ENCODE assay signal across 7 mouse cellular contexts in the genomic region with DNA sequence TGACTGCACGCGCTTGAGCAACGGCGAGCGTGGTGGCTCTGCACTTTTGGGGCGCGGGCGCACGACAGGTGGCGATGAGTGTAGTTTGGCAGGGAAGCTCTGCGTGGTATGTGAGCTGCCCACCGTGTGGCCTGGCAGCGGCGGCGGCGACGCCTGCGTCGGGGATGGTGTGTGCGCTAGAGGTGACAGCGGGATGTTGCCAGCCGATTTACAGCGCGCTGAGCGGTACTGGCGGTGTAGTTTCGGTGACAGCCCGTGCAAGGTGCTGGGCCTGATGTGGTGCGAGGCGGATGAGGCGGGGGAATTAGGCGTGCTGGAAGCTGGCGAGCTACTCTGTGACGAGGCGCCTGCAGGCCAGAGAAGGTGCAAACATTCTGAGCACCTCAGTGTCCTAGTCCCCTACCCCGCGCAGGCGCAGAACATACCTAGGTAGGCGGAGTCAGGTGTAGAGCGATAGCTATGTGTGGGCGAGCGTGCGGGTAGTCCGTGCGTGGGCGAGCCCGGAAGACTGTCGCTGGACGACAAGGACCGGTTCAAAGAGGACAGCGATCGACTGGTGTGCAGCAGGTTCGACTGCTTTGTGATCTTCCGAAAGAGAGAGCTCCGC. TPM values are rescaled to one million over a fixed set of nuclear protein-coding genes. Genes with fewer than 3 reads are reported as not detected.
DNase-seq lines count a peak whose midpoint lies in the region; ATAC-seq lines count a peak whose summit lies in the region.

No protein-coding gene starts in this region.

- 2% methylated on average over 55 of the region's 55 CpGs for WGBS in forebrain, embryonic 12.5 days
- WGBS in hindbrain, embryonic 14.5 days = 4% methylated on average over 55 of the region's 55 CpGs
- WGBS in limb, embryonic 10.5 days = 2% methylated on average over 55 of the region's 55 CpGs

- DNase-seq in WW6 (ENCODE audit: low read depth, low spot score) = peak; percentile 87
- peak; percentile 87 for DNase-seq in c-Kit-positive CD71-positive TER-119-positive erythroid progenitor cells, embryonic 14.5 days (ENCODE audit: low spot score)
- no peak for DNase-seq in hindbrain, embryonic 14.5 days (ENCODE audit: low spot score)
- DNase-seq in limb, embryonic 10.5 days (ENCODE audit: low spot score) = peak; percentile 78
- DNase-seq in mesoderm, embryonic 11.5 days (ENCODE audit: low read depth, low spot score) = peak; percentile 61
- DNase-seq in spleen, adult 18-20 months = peak; percentile 84 to 85

- no peak for ATAC-seq in forebrain, embryonic 12.5 days (ENCODE audit: low FRiP score)
- ATAC-seq in hindbrain, embryonic 14.5 days (ENCODE audit: low FRiP score) = no peak

- H3K9ac ChIP-seq in forebrain, embryonic 12.5 days = peak overlapping the region; percentile 40; the same call in 1 of the 2 replicates
- peak overlapping the region; percentile 13; the same call in 1 of the 2 replicates for H3K9ac ChIP-seq in hindbrain, embryonic 14.5 days

- peak overlapping the region; percentile 37 for H3K4me3 ChIP-seq in forebrain, embryonic 12.5 days (replicated peaks)
- peak overlapping the region; percentile 21 for H3K4me3 ChIP-seq in hindbrain, embryonic 14.5 days (replicated peaks; ENCODE audit: low read length)
- peak overlapping the region; percentile 52 for H3K4me3 ChIP-seq in limb, embryonic 10.5 days

- H3K4me1 ChIP-seq in forebrain, embryonic 12.5 days = peaks cover 24% of the 10 kb centered on the region
- H3K4me1 ChIP-seq in hindbrain, embryonic 14.5 days (replicated peaks; ENCODE audit: control insufficient read depth, insufficient read depth, low read length) = peaks cover 9% of the 10 kb centered on the region; the same call in 1 of the 2 replicates
- H3K4me1 ChIP-seq in limb, embryonic 10.5 days = peaks cover 31% of the 10 kb centered on the region

- H3K27ac ChIP-seq in forebrain, embryonic 12.5 days = no peak overlapping the region
- H3K27ac ChIP-seq in hindbrain, embryonic 14.5 days = no peak overlapping the region
- no peak overlapping the region for H3K27ac ChIP-seq in limb, embryonic 10.5 days

- peaks cover 68% of the 10 kb centered on the region for H3K36me3 ChIP-seq in forebrain, embryonic 12.5 days (replicated peaks)
- peaks cover 79% of the 10 kb centered on the region for H3K36me3 ChIP-seq in hindbrain, embryonic 14.5 days (replicated peaks; ENCODE audit: control insufficient read depth, insufficient read depth)
- 0 out of 2 replicates have a peak, but pooled peaks cover 5% of the 10 kb centered on the region for H3K36me3 ChIP-seq in limb, embryonic 10.5 days

- H3K27me3 ChIP-seq in forebrain, embryonic 12.5 days = peaks cover 85% of the 10 kb centered on the region
- H3K27me3 ChIP-seq in hindbrain, embryonic 14.5 days (ENCODE audit: control insufficient read depth, insufficient read depth, low read length) = peaks cover 46% of the 10 kb centered on the region
- H3K27me3 ChIP-seq in limb, embryonic 10.5 days (ENCODE audit: low read depth, poor library complexity, severe bottlenecking) = peaks cover 95% of the 10 kb centered on the region

- H3K4me2 ChIP-seq in forebrain, embryonic 12.5 days = peak overlapping the region; percentile 66
- peak overlapping the region; percentile 45 for H3K4me2 ChIP-seq in hindbrain, embryonic 14.5 days (replicated peaks)

- H3K9me3 ChIP-seq in forebrain, embryonic 12.5 days = no peaks in the 10 kb centered on the region
- no peaks in the 10 kb centered on the region for H3K9me3 ChIP-seq in hindbrain, embryonic 14.5 days (ENCODE audit: control insufficient read depth, low read length)
- no peaks in the 10 kb centered on the region for H3K9me3 ChIP-seq in limb, embryonic 10.5 days (replicated peaks)

RNA-seq across cellular contexts. Expression of gene Dnase2a, which starts 4.6 kb away (rescaled TPM):
- polyA plus RNA-seq in forebrain, embryonic 12.5 days (2016; fragmentation: Nextera tagmentation; extraction: Ambion mirVana) = 8.7 and 9.8 TPM in 2 replicates
- 3.3 and 6.0 TPM in 2 replicates for polyA plus RNA-seq in hindbrain, embryonic 14.5 days (2014; fragmentation: Nextera tagmentation; extraction: Ambion mirVana)
- polyA plus RNA-seq in limb, embryonic 10.5 days (2016; fragmentation: Nextera tagmentation; extraction: Ambion mirVana) = 6.4 and 8.2 TPM in 2 replicates

RNA-seq across cellular contexts. Expression of gene Klf1, which starts 11.3 kb away (rescaled TPM):
- polyA plus RNA-seq in forebrain, embryonic 12.5 days (2016; fragmentation: Nextera tagmentation; extraction: Ambion mirVana) = 2.4 and 3.5 TPM in 2 replicates
- 0.70 and 0.91 TPM in 2 replicates for polyA plus RNA-seq in hindbrain, embryonic 14.5 days (2014; fragmentation: Nextera tagmentation; extraction: Ambion mirVana)
- 14.0 and 18.7 TPM in 2 replicates for polyA plus RNA-seq in limb, embryonic 10.5 days (2016; fragmentation: Nextera tagmentation; extraction: Ambion mirVana)

RNA-seq across cellular contexts. Expression of gene Gcdh, which starts 19.3 kb away (rescaled TPM):
- 31.1 and 33.2 TPM in 2 replicates for polyA plus RNA-seq in forebrain, embryonic 12.5 days (2016; fragmentation: Nextera tagmentation; extraction: Ambion mirVana)
- polyA plus RNA-seq in hindbrain, embryonic 14.5 days (2014; fragmentation: Nextera tagmentation; extraction: Ambion mirVana) = 25.6 and 29.8 TPM in 2 replicates
- polyA plus RNA-seq in limb, embryonic 10.5 days (2016; fragmentation: Nextera tagmentation; extraction: Ambion mirVana) = 44.5 and 54.2 TPM in 2 replicates

RNA-seq across cellular contexts. Expression of gene Mast1, which starts 24.2 kb away (rescaled TPM):
- 29.3 and 35.3 TPM in 2 replicates for polyA plus RNA-seq in forebrain, embryonic 12.5 days (2016; fragmentation: Nextera tagmentation; extraction: Ambion mirVana)
- polyA plus RNA-seq in hindbrain, embryonic 14.5 days (2014; fragmentation: Nextera tagmentation; extraction: Ambion mirVana) = 69.7 and 76.5 TPM in 2 replicates
- 0.09 and 0.16 TPM in 2 replicates for polyA plus RNA-seq in limb, embryonic 10.5 days (2016; fragmentation: Nextera tagmentation; extraction: Ambion mirVana)

RNA-seq across cellular contexts. Expression of gene Rtbdn, which starts 33.8 kb away (rescaled TPM):
- polyA plus RNA-seq in forebrain, embryonic 12.5 days (2016; fragmentation: Nextera tagmentation; extraction: Ambion mirVana) = 0.88 and 1.6 TPM in 2 replicates
- 1.1 and 1.8 TPM in 2 replicates for polyA plus RNA-seq in hindbrain, embryonic 14.5 days (2014; fragmentation: Nextera tagmentation; extraction: Ambion mirVana)
- polyA plus RNA-seq in limb, embryonic 10.5 days (2016; fragmentation: Nextera tagmentation; extraction: Ambion mirVana) = 0.44 and 0.58 TPM in 2 replicates
